Mouse (Mus musculus): ENCODE measurements at regions not wholly inside any gene's neighbourhood (a gene's known extent, or its start where the extent isn't known, plus 50 kb on each side); places are given as distances from the start of the nearest gene placed in this dataset.

DNA sequence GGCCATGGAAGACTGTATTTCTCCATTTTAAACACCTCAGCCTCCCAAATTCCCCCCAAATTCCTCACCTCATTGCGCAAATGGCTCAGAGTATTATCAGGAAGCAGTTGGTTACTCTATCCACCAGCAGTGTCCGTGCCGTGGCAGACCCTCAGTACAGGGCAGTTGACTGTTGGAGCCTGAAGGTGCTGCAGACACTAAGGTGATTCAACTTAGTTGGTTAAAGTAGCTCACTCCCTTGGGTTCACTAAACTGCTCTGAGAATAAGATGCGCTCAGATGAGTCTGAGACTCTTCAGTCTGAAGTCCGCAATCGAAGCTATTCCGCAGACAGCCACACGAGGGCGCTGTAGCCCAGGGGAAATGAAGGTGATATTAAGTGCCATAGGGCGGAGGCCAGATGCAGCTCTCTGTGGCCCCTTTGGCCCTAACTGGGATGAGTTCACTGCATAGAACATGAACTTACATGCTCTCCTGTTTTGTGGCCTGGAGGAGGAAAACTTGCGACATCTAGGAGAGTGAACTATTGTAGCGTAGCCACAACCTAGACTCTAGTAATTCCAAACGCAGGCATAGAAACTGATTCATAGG, 62.9 kb downstream of the Amer3 start:
- DNase-seq: peak in 1 of 2 experiments; percentile 28

GRCm38 (mm10) chr1:34653963-34654644, 74.6 kb downstream of the Amer3 start:
- DNase-seq: no peak

GRCm38 (mm10) chr1:34657481-34657880, 78.0 kb downstream of the Amer3 start:
- no peak for DNase-seq

GRCm38 (mm10) chr1:34663875-34664547, 84.6 kb downstream of the Amer3 start:
- no peak for DNase-seq

- no peak for DNase-seq
These were observed 85.5 kb downstream of the Amer3 start for GRCm38 (mm10) chr1:34664816-34665511.

DNA sequence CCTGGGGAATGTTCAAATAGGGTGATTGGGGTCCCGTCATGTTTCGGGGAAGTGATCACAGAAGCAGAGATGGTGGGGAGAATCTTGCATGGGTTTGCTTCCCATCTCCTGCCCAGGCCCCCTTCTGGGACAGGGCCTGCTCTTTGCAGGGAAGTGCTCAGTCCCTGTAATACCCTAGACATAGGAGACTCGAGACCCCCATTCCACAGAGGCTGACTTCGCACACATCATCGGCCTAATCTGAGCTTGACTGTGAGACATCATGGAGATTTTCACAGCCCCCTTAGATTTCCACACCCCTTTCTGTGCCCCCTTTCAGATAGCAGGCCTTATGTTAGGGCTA, 86.0 kb downstream of the Amer3 start:
- DNase-seq: no peak

- no peak for DNase-seq
These were observed 86.8 kb downstream of the Amer3 start for GRCm38 (mm10) chr1:34666226-34666662.

DNA sequence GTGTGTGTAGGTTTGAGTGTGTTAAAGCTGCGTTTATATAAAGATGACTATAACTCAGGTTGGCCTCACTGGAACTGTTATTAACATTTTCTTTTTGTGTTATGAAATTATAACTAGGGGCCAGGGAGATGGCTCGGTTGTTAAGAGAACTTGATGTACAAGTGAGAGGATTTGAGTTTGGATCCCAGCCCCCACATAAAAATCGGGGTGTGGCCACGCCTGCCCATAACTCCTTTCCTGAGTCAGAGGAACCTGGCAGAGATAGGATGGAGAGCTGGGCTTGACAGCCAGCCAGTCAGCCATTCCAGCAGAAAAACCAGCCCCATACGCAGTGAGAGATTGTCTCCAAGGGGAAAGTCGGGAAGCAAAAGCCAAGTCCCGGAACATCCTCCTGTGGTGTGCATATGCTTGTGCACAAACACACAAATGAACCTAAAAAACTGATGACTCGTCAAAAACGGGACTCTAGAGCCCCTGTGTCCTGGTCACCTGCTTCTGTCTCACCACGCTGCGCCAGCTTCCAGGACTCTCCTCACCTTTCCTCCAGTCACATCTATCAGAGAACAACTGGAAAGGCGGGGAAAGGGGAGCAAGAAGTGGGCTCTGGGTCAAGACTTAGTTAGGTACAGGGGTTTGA, 97.8 kb downstream of the Amer3 start:
- DNase-seq: no peak

GRCm38 (mm10) chr1:34677832-34678733, 98.6 kb downstream of the Amer3 start:
- DNase-seq: no peak

DNA sequence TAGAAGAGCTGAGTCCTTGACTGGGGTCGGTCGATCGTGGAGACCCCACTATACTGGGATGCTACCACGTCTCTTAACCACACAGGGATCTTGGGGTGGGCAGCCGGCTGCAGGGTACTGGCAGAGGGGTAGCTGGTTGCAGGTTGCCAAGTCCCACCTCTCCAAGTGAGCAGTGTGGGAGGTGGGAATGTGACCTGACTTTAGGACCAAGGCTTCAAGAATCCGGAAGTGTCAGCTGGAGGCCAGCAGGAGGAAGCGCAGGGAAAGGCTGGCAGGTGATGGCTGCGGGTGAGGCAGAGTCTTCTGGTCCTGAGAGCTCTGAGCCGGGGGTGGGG, 99.2 kb downstream of the Amer3 start:
- no peak for DNase-seq

DNA sequence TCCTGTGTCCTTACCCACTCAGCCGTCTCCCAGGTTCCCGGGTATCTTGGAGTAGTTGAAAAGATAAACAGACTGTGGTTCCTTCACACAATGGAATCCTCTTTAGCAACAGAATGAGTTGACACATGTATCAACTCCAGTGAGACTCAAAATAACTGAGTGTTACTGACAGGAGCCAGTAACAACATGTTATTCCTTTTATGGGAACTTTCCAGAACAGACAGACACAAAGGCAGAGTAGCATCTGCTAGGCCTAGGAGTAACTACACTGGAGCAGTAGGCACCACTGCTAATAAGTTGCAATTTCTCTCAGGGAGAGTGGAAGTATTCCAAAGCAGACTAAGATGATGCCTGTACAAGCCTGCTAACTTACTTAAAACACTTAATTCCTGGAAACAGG, 107.1 kb downstream of the Amer3 start:
- no peak for DNase-seq

DNA sequence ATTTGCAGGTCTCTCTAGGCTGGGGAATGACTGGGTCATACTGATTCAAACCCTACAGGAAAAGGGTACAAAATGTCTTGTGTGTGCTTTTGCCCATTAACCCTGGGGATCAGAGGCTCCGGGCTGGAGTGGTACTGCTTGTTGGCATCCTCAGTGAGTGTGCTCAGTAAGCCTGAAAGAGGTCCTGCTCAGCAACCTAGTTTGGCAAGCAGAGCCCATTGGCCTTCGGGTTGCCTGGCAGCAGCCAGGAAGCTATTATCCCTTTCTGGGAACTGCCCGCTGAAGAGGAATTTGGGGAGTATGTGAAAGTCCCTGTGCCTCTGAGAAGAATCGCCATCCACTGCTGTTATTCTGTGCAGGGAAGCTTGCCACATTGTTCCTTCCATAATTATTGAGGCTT, 117.1 kb downstream of the Amer3 start:
- DNase-seq: no peak

DNA sequence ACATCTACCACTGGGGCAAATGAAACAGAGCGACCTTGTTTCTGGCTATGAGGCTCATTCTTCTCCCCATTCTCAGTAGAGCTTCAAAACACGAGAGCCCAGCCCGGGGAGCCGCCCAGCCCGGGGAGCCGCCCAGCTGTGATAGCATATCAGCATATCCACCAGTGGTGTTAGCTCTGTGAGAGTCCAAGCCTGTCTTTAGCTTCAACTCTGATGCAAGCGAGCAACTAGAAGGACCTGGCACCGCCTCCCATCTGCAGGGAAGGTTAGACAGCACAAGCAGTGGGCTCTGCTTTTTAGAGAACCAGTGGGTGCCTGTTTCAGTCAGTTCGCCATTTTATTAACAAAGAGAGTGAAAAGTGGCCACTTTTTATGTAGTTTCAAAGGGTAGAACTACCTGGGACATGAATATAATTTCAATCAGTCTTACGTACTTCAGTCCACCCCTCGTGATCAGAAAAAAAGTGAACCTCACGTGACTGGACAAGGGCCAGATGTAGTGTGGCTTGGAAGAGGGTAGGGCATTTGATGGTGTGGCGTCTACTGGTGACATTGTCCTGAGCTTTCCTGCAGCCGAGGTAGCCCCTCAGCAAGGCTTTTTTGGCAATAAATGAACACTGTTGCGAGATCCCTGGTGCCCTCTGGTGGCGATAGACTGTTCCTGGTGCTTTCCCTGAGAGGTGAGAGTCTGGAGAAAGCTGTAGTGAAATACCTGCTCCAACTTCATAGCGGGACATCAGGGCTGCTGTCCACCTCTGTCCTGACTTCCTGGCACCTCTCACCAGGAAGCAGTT, 121.0 kb downstream of the Amer3 start:
- DNase-seq: peak in 1 of 2 experiments; percentile 25

- DNase-seq: no peak
These were observed 122.0 kb downstream of the Amer3 start for GRCm38 (mm10) chr1:34701436-34701835.

- no peak for DNase-seq
These were observed 129.6 kb downstream of the Amer3 start for GRCm38 (mm10) chr1:34709089-34709488.

DNA sequence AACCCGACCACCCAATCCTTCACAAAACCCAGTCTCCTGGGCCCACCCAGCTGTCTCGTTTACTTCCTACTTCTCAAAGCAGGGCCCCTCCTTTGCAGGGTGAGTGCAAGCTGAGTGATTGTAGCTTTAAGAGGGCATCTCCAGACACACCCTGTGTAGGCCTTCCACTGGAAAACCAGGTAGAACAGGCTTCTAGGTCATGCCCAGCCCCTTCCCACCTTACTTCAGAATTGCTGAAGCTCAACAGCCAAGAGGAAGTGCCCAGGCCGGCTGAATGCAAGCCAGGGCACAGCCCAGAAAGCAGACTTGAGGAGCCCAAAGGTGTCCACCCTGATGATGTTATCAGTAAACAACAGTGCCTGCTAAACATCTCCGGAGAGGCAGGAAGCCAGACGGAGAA, 120.2 kb downstream of the Fam168b start:
- DNase-seq: no peak

DNA sequence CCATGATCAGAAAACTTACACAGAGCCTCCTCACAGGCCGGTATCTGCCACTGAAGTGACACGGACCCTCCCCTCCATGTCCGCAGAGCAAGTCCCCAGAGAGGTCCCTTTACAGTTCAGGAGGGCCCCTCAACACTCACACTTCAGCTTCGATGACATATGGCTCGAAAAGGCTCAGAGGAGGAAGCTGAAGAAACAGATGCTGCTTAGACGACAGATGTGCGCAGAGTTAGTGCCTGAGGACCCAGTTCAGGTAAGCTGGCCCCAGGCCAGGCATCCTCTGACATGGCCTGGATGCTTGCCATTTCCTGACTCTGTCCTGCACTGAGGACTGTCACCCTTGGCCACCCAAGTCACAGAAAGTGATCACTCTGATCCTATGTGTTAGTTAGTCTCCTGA, 110.7 kb downstream of the Fam168b start:
- DNase-seq: no peak

GRCm38 (mm10) chr1:34733026-34733913, 109.6 kb downstream of the Fam168b start:
- DNase-seq: no peak

GRCm38 (mm10) chr1:34738386-34739067, 104.3 kb downstream of the Fam168b start:
- DNase-seq: peak; percentile 15 to 63

DNA sequence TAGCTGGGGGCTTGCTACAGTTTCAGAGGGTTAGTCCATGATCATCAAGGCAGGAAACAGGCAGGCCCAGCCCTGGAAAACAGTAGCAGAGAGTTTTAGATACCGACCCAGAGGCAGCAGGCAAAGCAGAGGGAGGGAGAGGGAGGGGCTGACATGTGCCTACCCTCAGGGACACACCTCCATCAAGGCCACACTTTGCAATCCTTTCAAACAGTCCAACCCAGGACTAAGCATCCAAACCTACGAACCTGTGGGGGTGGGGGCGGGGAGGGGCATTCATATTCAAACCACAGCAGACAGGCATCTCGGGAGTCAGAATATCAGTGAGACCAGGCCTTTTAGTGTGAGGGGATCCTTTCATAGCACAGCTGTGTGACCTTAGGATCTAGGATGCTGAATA, 103.2 kb downstream of the Fam168b start:
- DNase-seq: no peak
